Mouse (Mus musculus): Measurements from ENCODE around the gene Coq10a.

Gene Coq10a

DNA sequence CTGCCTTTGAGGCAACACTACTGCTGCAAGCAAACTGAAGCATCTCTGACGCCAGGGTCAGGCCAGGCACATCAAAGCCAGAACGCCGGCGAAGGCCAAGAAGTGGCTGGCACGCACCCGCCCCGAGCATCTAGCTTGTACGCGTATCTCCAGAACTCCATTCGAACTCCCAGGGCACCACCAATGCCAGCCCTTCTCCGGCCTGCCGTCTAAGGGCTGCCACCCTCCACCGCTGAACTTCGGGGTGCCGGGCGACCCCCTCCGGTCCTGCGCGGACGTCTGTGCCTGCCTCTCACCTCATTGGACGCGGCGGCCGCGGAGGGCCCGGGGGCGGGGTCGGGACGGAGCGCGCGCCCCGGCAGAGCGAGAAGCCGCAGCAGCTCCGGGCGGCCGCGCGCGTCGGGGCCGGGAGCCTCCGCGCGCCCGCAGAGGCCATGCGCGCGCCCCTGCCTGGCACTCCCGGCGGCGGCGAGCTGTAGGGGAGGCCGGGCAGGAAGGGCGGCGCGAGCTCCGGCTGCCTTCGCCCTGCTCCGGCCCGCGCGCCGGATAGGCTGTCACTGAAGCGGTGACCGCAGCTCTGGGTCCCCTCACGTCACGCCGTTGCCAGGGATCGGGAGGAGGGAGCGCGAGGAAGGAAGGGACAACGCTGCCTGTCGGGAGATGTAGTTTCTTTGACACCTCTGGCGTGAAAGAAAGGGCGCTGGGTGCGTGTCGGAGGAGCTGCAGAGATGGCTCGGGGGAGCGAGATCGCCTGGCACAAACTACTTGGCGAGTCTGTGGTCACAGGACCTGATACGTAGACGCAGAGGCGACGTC is at the start of gene Coq10a:
TSS of gene Coq10a (minus strand) at position 596 of the 816 bp plus-strand sequence.
- peak; percentile 92 for DNase-seq (ENCODE audit: low read depth, low spot score)

DNA sequence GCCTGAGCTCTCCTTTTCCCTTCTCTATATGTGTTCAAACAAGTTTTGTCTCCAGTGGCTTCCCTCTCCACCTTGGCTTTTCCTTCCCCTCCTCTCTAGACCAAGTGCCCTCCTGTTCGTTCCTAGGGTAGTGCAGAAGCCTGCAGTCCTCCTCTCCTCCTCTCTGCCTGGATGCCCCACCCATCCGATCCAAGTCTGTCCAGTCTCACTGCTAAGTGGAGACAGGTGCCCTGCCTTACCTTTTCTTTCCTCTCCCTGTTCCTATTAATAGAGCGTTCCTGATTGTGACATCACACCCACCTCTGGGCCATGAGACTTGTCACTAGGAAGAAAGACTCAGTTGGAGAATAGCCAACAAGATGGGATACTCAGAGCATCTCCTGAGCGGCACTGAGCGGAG is 46.1 kb upstream of the Coq10a start:
- no peak for DNase-seq (ENCODE audit: low read depth, low spot score)

DNA sequence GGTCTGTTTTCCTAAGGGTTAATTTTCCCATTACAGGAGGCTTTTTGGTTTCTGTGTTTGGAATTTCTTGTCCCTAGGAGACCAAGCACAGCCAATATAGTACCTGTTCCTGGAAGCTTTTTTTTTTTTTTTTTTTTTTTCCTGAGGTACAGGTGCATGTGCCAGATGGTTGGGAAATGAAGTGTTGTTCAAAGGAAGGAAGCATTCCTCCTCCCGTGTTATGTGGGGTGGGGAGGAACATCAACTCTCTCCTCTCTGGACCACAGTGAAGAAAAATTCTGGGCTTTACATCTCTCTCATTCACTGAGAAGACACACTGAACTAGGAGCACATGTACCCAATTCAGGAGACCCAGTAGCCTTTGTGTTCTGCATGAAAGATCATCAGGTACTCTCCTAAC is 44.3 kb upstream of the Coq10a start:
- no peak for DNase-seq (ENCODE audit: low read depth, low spot score)

DNA sequence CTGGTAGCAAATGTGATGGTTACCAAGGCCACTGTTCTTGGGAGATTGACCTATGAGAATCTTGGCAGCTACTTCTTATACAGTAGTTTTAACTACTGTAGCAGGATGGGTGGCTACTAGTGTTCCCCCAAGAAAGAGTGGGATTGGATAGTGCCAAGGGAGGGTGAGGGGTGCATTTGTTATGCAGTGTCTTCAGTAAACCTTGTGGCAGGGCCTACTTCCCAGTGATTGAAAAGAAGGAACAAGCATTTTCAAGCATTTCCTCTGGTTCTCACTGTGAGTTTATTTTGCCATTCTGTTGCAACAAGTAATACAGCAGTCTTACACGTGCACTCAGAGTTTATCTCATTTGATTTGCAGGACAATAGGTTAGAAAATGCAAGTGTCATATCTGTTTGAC is 43.8 kb upstream of the Coq10a start:
- no peak for DNase-seq (ENCODE audit: low read depth, low spot score)

DNA sequence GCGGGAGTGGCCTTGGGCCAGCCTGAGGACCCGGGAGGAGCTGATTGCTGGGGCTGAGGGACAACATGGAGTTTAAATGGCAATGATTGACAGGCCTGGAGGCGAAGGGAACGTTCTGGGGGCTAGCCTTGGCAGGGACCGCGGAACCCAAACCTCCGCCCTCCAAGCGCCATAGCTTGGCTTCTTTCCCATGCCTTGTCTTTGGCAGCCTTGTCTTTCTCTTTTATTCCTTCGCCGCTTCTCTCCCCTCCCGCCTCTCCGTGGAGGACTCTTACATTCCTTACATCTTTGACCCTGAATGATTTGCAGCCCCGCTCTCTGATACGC is 43.2 kb upstream of the Coq10a start:
- peak; percentile 32 for DNase-seq (ENCODE audit: low read depth, low spot score)

DNA sequence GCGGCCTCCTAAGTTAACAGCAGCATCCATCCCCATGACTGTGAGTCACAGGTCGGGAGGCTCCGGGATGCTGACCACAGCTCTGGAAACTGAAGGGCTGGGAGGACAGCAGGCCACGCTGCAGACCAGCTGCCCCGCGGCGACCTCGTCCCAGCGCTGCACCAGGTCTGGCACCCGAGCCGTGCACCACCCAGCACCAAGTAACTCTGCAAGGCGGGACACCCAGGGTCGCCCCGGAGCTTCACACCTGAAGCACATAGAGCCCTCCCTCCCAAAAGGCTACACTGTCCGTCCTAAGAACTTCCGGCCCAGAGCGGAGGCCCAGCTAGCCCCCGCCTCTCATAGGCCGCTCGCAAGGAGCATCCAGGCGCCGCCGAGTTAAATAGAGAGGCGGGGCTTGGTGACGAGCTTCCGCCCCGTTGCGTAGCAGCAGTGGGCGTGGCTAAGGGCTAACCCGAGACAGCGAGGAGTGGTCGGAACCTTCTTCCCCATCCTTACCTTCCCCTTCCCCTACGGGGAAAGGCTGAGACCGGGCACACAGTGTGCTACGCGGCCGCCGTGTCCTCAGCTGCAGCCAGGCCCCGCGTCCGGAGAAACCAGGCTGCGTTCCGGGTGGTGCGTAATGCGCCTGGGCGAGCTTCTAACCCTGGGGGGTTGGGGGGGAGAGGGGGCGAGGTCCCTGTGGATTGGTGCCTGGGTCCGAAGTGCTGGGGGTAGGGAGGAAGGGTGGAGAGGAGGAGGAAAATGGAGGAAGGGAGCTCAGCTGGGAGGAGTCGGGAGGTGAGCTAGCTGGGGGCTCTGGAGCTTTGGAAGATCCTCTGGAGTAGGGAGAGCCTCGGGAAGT is 42.6 kb upstream of the Coq10a start, which contains the start of the genes Nabp2 and Rnf41:
TSS of gene Nabp2 (minus strand) at position 282 of the 844 bp plus-strand sequence.
TSS of gene Rnf41 (plus strand) at position 447 of the 844 bp plus-strand sequence.
- DNase-seq (ENCODE audit: low read depth, low spot score): peak; percentile 98

DNA sequence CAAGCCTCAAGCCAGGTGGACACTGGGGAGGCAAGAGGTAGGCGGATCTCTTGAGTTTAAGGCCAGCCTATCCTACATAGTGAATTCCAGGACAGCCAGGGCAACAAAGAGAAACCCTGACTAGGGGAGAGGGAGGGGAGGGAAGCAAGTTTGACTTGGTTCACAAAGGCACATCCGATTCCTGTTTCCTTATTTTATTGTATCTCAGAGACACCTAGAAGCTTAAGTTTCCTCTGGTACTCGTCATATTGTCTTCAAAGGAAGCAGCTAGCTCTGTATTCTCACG is 41.7 kb upstream of the Coq10a start:
- DNase-seq (ENCODE audit: low read depth, low spot score): no peak

DNA sequence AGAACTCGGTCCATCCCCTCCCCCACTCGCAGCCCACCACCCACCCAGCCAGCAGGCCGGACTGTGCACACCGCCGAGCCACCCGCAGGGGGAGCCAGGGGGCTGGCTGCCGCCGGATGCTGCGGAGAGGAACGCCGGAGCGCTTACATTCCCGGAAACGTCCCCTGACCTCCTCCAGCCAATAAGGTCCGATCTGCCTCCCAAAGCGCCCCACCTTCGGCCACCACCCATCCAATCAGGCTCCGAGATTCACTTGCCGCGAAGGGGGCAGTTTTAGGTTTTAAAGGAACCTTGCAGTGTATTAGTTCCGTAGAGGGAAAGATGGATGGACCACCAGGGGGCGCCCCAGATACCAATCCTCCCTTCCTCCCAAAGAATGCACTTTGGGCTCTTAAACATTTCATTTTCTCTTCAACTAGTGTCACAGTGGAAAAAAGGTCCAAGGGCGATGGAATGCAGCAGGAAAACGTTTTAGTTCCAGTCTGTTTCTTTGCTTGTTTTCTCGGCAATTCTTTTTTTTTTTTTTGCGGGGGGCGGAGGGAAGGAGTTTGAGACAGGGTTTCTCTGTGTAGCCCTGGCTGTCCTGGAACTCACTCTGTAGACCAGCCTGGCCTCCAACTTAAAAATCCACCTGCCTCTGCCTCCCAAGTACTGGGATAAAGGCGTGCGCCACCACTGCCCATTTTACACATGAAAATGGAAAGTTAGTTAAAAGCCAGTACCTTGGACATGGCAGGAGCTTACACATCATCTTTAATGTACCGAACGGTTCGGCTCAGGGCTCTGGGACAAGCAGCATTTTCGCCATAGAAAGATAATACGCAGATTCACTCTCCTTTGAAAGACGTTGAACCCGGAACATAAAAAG is 41.1 kb upstream of the Coq10a start:
- DNase-seq (ENCODE audit: low read depth, low spot score): peak; percentile 98

DNA sequence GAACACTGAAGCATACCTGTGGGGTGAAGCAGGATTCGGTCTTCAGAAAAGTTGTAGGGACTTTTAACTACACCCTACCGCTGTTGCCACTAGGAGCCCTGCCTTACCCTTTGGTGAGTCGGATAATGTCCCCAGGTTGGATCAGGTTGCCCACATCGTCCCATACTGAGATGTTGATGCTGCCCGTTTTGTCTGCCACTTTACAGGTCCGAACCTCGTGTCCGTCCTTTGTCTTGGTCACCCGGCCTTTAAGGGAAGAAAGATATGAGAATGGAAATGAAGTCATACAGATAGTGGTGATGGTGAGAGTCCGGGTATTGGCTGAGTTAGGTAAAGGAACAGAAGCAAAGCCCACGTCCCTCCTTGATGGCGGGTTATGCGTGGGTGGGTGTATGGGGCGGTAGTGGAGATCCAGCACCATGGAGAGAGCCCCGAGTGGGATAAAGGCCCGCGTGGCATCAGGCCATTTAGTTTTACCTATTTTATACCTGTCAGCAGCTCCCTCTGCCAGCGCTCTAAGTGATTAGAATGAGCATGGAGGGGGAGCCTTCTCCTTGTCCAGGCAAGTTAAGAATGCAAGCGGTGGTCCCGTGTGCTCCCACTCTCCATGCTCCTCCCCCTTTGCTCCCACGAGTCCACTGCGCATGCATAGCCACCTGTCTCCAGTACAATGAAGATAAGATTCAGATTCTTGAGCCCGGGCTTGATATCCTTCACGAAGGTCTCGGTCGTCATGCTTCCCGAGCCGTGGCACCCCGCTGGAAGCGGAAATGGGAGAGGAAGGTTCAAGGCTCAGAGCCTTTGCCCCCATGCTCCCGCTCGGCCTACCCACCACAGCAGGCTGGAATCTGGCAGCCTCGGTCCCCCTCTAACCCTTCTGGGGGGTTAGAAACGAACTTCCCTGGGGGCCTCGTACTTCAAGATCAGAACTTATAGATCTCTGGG is 40.1 kb upstream of the Coq10a start:
- DNase-seq (ENCODE audit: low read depth, low spot score): peak; percentile 54

DNA sequence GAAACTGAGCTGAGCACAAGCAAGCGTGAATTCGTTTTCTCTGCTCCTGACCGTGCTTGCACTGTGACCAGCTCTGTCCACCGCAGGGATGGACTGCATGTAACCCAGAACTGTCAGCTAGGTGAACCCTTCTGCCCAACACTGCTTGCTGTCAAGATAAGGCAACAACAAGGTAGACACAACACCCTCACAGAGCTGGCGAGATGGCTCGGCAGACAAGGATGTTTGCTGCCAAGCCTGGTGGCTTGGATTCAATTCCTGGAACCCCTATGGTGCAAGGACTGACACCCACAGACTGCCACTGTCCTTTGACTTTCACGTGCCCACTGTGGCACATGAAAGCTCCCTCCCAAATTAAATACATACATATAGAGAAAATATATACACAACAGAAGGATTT is 35.1 kb upstream of the Coq10a start:
- no peak for DNase-seq (ENCODE audit: low read depth, low spot score)

DNA sequence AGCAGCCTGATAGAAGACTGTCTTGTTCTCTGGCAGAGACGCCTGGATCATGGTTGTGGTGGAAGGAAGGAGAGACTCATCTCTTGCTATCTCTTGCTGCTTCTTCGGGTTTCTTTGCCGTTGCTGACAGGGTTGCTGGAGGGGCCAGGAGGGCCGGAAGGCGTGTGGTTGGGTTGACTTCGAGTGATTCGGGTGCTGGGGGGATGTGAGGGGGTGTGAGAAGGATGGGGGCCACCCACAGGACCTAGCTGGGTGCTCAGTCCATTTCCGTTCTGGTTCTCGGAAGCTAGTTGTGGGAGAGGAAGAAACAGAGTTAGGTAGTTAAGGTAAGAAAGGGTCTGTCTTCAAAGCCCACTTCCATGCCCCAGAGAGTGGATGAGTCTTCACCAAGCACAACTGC is 32.8 kb upstream of the Coq10a start:
- DNase-seq (ENCODE audit: low read depth, low spot score): no peak

DNA sequence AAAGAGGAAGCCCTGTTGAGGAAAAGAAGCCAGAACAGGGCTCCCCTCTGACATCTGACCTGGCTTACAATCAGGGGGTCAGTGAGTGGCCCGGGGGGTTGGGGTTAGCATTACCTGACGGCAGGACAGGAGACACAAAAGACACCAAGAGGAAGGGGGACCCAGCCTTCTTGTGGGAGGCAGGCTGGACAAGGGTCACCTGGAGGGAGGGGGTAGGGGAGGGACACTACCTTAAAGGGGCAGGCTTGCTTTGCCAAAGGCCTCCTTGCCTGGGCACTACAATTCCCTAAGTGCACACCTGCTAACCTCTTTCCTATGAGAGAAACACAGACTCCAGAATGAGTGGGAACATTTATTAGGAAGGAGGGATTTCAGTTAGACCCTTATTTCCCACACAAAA is 32.3 kb upstream of the Coq10a start, which contains the start of gene Slc39a5:
TSS of gene Slc39a5 (minus strand) at position 174 of the 400 bp plus-strand sequence.
- no peak for DNase-seq (ENCODE audit: low read depth, low spot score)

DNA sequence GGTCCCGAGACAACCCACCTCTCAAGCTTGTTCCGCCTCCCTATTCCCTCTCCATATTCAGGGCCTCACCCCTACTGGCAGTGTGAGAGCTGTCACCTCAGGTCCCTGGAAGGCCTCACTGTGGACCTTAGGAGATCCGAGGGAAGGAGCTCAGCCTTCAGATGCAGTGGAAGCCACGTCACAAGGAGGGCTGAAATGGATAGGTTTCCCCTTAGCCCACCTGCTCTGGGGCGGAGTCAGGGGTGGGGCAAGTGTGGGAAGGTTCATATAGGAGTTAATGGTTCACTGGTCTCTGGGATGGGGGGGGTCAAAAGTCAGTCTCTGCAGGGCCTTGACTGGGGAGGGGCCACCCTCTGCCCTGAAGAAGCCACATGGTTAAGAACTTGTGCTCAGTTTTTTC is 31.5 kb upstream of the Coq10a start:
- no peak for DNase-seq (ENCODE audit: low read depth, low spot score)

DNA sequence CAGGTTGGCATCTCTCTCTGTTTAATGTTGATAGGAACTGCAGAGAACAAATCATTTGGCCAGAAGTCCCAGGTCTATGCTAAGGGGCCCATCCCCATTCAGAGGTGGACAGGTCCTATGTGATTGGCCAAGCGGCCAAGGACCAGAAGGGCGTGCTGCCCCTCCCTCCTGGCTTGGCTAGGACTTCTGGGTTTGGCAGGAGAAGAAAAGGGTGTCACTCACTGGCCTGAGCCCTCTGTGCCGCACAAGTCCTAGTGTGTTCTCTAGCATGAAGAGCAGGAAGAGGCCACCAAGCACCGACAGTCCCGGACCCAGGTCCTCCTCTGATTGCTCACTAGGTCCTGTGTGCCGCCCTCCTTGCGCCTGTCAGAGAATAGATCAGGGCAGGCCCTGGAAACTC is 28.7 kb upstream of the Coq10a start:
- no peak for DNase-seq (ENCODE audit: low read depth, low spot score)

DNA sequence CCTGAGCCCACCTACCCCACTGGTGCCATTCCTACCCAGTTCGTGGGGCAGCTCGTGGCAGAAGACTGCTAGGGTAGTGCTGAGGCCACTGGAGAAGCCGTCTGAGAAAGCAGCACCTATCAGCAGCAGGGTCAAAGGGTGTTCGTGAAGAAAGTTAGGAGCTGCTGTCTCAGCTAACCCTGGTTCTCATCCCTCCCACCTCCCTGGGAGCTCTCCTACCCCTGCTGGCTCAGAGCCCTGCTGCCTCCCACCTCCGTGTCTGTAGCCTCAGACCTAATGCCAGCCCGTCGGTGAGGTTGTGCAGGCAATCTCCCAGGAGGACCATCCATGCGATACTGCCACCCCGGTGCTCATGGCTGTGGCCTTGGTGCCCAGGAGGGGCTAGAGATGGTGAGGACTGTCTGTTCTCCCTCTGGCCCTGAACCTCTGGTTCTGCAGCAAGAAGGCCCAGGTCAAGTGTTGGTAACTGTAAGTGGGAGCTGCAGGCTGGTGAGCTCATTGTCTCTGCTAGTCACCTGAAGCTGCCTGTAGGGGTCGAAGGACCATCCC is 28.0 kb upstream of the Coq10a start:
- no peak for DNase-seq (ENCODE audit: low read depth, low spot score)

DNA sequence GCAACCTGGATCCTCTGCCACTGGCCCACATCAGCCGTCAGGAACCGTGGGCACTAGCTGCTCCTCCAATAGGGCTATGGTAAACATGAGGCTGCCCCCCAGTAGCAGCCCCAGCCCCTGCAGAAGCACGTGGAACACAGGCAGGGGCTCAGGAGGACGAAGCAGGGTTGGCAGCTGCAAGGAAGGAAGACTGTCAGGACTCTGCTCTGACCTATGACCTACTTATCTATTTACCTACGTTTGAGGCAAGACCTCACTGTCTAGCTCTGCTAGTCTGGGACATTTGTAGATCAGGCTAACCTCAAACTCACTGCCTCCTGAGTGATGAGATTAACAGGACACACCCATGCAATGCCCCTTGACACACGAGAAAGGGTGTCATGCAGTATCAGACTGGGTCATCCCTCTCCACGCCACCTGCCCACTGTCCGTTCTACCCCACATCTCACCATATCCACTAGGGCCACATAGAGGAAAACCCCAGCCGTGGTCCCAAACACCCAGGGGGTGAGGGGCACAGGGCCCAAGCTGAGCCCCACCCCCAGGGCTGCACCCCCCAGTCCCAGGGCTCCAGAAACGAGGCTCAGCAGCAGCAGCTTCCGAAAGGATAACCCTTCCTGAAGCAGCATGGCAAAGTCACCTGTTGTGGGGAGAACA is 27.3 kb upstream of the Coq10a start:
- no peak for DNase-seq (ENCODE audit: low read depth, low spot score)

DNA sequence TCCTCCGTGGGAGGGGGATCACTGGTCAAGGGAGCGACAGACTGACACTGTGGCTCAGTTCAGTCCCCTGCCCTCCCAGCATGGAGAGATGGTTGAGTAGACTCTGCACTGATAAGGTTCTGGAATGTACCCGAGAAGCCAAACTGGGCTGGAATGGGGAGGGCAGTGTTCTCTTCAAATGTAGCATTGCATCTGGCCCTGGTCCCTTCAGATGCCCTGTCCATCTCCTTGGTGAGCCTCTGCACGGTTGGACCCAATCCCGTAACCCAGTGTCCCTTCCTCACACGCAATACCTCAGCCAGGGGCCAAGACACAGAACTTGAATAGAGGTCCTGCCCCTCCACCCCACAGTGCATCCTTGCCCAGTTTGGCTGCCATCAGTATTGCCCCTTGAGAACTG is 23.1 kb upstream of the Coq10a start:
- no peak for DNase-seq (ENCODE audit: low read depth, low spot score)

DNA sequence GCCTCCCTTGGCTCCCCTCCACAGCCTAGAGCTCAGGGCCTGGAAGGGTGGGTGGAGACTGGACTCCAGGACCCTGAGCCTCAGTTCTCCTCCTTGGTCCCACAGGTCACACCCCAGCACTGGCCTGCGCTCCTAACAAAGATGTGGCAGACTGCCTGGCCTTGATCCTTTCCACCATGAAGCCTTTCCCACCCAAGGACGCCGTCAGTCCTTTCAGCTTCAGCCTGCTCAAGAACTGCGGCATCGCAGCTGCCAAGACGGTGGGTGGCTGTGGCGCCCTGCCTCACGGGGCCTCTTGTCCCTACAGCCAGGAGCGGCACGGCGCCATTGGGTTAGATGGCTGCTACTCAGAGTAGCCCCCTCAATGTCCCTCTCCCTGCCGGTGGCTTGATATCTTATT is 21.6 kb upstream of the Coq10a start:
- no peak for DNase-seq (ENCODE audit: low read depth, low spot score)

DNA sequence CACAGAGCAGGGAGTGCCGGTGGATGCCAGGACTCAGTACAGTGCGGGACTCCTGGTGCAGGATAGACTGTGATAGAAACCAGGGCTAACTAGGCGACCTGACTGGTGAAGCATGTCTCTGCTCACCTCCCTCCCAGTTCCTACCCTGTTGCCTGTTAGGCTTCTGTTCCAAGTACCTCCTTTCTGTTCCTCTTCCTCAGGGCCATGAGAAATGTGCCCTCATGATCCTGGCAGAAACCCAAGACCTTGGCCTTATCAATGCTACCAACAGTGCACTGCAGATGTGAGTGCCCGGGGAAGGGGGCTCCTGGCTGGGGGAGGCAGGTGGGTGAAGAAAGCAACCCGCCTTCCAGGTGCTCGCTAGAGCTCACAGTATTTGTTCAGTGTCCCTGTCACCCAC is 20.8 kb upstream of the Coq10a start:
- DNase-seq (ENCODE audit: low read depth, low spot score): no peak

DNA sequence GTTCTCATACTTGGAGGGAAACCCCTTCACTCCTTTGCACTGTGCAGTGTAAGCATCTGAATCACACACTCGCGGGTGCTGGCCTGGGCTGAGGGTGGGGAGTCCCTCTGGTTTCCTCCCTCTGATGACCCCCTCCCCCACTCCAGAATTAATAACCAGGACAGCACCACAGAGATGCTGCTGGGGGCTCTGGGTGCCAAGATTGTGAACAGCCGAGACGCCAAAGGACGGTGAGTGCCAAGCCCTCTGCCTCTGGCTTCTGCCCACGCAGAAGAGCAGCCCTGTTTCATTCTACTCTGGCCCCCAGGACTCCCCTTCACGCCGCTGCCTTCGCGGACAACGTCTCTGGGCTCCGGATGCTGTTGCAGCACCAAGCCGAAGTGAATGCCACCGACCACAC is 20.1 kb upstream of the Coq10a start:
- no peak for DNase-seq (ENCODE audit: low read depth, low spot score)
